Mouse (Mus musculus) C2C12 (cell line): ENCODE data around the gene Tomm40l. TPM values are rescaled to one million over a fixed set of nuclear protein-coding genes. Genes with fewer than 3 reads are reported as not detected.

Experiments
- H3K27me3 ChIP-seq: one replicate; pipeline ENCODE4 v1.6.1; 2011; ENCODE audit not compliant: control insufficient read depth, insufficient read depth, insufficient read length
- H3K36me3 ChIP-seq: one replicate; pipeline ENCODE4 v1.6.1; 2011; ENCODE audit not compliant: control insufficient read depth, insufficient read depth
- H3K4me3 ChIP-seq: one replicate; pipeline ENCODE4 v1.5.1; 2011; ENCODE audit warnings: mild to moderate bottlenecking, control low read depth; ENCODE audit not compliant: poor library complexity, insufficient read depth, severe bottlenecking
- H3K79me2 ChIP-seq: one replicate; pipeline ENCODE4 v1.6.1; 2011; ENCODE audit not compliant: control insufficient read depth, insufficient read depth
- H3K79me3 ChIP-seq: one replicate; pipeline ENCODE4 v1.6.1; 2011; ENCODE audit warnings: low read depth, control low read depth
- H3ac ChIP-seq: one replicate; pipeline ENCODE3; 2011; ENCODE audit warnings: low read depth; ENCODE audit not compliant: control insufficient read depth, insufficient read length
- CEBPB ChIP-seq: IDR thresholded peaks from one replicate; pipeline ENCODE4 v1.6.1; 2011; ENCODE audit warnings: low read depth, mild to moderate bottlenecking, control low read depth, moderate library complexity
- CTCF ChIP-seq: IDR thresholded peaks from one replicate; pipeline ENCODE4 v1.5.1; 2011; ENCODE audit not compliant: control insufficient read depth, insufficient read depth, insufficient read length
- FOSL1 ChIP-seq: IDR thresholded peaks from one replicate; pipeline ENCODE4 v1.8.0; 2011; ENCODE audit warnings: mild to moderate bottlenecking, low read length; ENCODE audit not compliant: poor library complexity, insufficient read depth, severe bottlenecking
- MAX ChIP-seq: IDR thresholded peaks from one replicate; pipeline ENCODE4 v1.6.1; 2011; ENCODE audit warnings: mild to moderate bottlenecking, control low read depth
- MYOD1 ChIP-seq: IDR thresholded peaks from one replicate; pipeline ENCODE4 v1.6.1; 2011; ENCODE audit warnings: low read depth; ENCODE audit not compliant: control insufficient read depth, insufficient read length
- MYOG ChIP-seq: IDR thresholded peaks from one replicate; pipeline ENCODE4 v1.6.1; 2011; ENCODE audit not compliant: control insufficient read depth, insufficient read length; ENCODE audit errors: extremely low read depth
- USF1 ChIP-seq: IDR thresholded peaks from one replicate; pipeline ENCODE4 v1.6.1; 2011; ENCODE audit warnings: low read depth, mild to moderate bottlenecking, control low read depth, moderate library complexity
- polyA plus RNA-seq: library from polyadenylated mRNA; unstranded; fragments of >200 nt; fragmentation: generic; extraction: Trizol; gene quantifications from one replicate; pipeline ENCODE4 v1.2.1, GENCODE M21; 2012; ENCODE audit warnings: missing spikeins

Tomm40l gene
- polyA plus RNA-seq, 1 experiment: 58.7 TPM

GRCm38 (mm10) chr1:171256095-171256818 lies 33.9 kb upstream of the Tomm40l start:
- peaks cover 9% of the 10 kb centered on the region for H3K36me3 ChIP-seq
- no peaks in the 10 kb centered on the region for H3K79me3 ChIP-seq
- no peaks in the 10 kb centered on the region for H3K79me2 ChIP-seq
- no peak overlapping the region for H3ac ChIP-seq
- H3K4me3 ChIP-seq: no peak overlapping the region
- no peak for TF ChIP-seq CTCF
- TF ChIP-seq CEBPB: no peak
- TF ChIP-seq MYOD1: no peak
- TF ChIP-seq USF1: no peak
- no peak for TF ChIP-seq MAX
- no peak for TF ChIP-seq FOSL1
- no peak for TF ChIP-seq MYOG
- no peaks in the 10 kb centered on the region for H3K27me3 ChIP-seq

DNA sequence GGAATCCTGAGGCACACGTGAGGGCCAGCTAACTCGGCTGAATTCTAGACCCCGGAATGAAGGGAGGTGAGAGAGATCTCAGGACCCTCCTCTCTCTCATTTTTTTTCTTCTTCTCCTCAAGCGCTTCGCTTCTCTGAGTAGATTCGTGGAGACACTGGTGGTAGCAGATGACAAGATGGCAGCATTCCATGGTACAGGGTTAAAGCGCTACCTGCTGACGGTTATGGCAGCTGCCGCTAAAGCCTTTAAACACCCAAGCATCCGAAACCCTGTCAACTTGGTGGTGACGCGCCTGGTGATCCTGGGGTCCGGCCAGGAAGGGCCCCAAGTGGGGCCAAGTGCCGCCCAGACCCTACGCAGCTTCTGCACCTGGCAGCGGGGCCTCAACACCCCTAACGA lies 30.1 kb upstream of the Tomm40l start:
- Histone ChIP-seq H3K36me3 (peaks cover 5% of the 10 kb centered on the region), H3K79me2 (no peaks in the 10 kb centered on the region), H3K79me3 (no peaks in the 10 kb centered on the region), H3K27me3 (no peaks in the 10 kb centered on the region), H3K4me3 (no peak overlapping the region), H3ac (no peak overlapping the region)
- TF ChIP-seq MYOG (no peak), USF1 (no peak), FOSL1 (no peak), CEBPB (no peak), MAX (no peak), MYOD1 (no peak), CTCF (no peak)

GRCm38 (mm10) chr1:171251594-171252324 lies 29.4 kb upstream of the Tomm40l start:
- no peaks in the 10 kb centered on the region for H3K27me3 ChIP-seq
- H3K4me3 ChIP-seq: peak overlapping the region; percentile 29
- TF ChIP-seq FOSL1 (no peak), CEBPB (no peak), MAX (no peak), MYOG (no peak), USF1 (no peak), CTCF (no peak), MYOD1 (no peak)
- H3ac ChIP-seq: peak overlapping the region; percentile 72
- peaks cover under 1% of the 10 kb centered on the region for H3K79me3 ChIP-seq
- peaks cover 1% of the 10 kb centered on the region for H3K79me2 ChIP-seq
- peaks cover 5% of the 10 kb centered on the region for H3K36me3 ChIP-seq

DNA sequence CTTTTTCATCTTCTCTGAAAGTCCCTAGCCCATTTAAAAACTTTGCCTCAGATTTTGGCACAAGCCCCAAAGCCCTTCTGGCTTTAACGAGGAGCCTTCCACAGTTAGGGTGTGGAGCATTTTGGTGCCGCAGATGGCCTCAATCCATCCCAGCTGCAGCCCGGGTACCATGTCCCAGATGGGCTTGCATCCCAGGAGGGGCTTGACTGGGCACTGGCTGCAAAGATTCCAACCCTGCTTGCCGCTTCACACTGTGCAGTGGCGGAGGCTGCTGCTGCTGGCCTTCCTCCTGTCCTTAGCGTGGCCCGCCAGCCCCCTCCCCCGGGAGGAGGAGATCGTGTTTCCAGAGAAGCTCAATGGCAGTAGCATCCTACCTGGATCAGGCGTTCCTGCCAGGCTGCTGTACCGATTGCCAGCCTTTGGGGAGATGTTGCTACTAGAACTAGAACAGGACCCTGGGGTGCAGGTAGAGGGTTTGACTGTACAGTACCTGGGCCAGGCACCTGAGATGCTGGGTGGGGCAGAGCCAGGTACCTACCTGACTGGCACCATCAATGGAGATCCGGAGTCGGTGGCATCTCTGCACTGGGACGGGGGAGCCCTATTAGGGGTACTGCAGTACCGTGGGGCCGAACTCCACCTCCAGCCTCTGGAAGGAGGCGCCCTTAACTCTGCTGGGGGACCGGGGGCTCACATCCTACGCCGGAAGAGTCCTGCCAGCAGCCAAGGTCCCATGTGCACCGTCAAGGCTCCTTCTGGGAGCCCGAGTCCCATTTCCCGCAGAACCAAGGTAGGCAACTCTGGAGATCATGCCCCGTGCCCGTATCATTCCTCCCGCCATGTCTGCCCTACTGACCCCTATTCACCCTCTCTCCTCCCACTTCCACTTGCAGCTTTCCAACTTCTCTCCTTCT lies 28.6 kb upstream of the Tomm40l start, which contains the start of gene Ndufs2:
TSS of gene Ndufs2 (minus strand) at position 709 of the 914 bp plus-strand sequence.
- Histone ChIP-seq H3ac (peak within 1 kb of the TSS; percentile 72), H3K4me3 (peak within 1 kb of the TSS; percentile 29), H3K79me2 (peaks cover 9% of the 10 kb centered on the region), H3K27me3 (no peaks in the 10 kb centered on the region), H3K36me3 (peaks cover 5% of the 10 kb centered on the region), H3K79me3 (peaks cover 8% of the 10 kb centered on the region)
- TF ChIP-seq FOSL1 (no peak), CEBPB (no peak), USF1 (no peak), MYOD1 (no peak), MAX (no peak)

DNA sequence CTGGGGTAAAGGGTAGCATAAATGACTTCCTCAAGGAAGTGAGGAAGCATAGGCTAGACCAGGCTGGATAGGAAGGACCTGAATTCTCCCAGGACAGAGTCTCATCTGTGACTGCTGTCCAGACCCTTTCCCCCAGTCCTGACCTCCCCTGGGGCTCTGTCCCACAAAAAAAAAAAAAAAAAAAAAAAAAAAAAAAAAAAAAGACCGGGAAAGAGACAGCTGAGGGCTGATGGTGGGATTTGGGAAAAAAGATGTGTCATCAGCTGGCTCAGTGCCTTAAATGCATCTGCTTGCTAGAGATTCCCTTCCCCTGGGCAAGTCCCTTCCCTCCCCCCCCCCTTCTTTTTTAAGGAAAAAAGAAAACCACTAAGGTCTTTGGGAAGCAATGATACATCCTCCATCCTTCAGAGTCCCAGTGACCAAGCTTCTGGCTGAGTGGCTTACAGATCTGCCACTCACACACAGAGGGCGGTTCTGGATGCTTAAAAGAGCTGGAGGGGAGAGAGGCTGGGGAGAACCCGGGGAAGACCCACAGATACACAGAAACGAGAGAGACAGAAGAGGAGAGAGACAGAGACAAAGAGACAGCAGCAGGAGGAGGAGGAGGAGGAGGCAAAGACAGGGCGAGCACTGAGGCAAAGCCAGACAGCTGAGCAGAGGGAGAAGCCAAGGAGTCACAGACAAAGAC lies 27.7 kb upstream of the Tomm40l start, which contains the start of gene Adamts4:
TSS of gene Adamts4 (plus strand) at position 509 of the 688 bp plus-strand sequence.
- Histone ChIP-seq H3K27me3 (no peaks in the 10 kb centered on the region), H3K79me2 (peaks cover 18% of the 10 kb centered on the region), H3ac (peak within 1 kb of the TSS; percentile 72), H3K4me3 (peak within 1 kb of the TSS; percentile 29), H3K79me3 (peaks cover 15% of the 10 kb centered on the region), H3K36me3 (peaks cover 5% of the 10 kb centered on the region)
- TF ChIP-seq MYOD1 (peak; percentile 57), MAX (no peak)
